Mouse (Mus musculus): Measurements from ENCODE around the gene Mrtfa.

Gene Mrtfa

DNA sequence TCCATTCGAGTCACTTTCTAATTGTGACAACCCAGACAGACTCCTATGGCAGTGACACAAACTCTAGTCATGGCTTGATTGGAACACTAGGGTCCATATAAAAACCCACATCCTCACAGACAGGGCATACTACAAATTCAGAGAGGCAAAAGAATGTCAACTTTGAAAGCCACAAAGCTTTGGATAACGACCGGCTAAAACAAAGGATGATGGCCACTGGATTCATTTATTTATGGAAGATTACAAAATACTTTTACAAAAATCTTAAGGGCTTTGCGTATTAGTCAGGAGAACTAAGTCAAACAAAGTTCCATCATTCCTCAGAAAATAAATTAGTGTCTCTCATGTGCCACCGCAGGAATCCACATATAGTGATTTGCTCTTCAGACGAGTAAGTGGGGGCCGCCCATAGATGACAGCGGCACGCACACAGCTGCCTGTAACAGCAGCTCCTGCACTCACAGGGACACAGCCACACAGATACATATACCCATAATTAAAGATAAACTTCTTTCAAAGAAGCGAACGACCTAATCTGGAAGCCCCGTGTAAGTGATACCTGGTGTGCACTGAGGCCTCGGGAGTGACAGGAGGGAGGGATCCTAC, 88.2 kb downstream of the Mrtfa start:
- no peak for DNase-seq (ENCODE audit: low spot score in 2 of 2)

DNA sequence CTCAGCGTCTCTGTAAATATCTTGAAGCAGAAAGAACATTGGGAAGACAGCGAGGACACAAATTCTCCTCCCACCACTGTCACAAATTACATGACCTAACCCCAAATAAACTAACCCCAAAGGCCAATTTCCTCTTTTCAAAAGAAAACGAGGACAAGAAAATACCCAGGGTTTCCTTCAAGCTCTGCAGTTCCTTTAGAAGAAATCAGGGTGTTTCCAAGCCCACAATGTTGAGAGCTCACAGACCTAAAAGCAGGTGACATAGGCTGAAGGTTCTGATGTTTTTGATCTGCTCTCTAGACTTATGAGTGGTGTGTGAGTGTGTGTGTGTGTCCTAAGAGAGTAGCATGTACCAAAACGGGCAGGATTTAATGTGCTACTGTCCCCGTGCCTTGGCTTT, 89.2 kb downstream of the Mrtfa start:
- no peak for DNase-seq (ENCODE audit: low spot score in 2 of 2)

DNA sequence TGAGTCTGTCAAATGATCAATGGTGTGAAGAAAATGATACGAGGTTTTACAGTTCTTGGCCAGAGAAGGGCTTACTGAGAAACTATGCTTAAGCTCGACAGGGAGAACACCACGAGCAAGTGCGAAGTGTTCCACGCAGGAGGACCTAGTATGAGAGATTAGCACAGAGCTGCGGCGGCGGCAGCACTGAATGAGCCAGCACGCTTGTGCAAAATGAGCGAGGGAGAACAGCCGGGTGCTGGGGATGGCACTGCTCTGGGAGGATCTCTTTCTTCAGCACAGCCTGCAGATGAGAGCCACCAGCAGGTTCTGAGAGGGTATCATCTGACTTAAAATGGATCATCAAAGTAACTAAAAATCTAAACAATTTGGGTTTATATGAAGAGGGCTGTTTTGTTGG, 91.3 kb downstream of the Mrtfa start:
- no peak for DNase-seq (ENCODE audit: low spot score in 2 of 2)

- no peak for DNase-seq (ENCODE audit: low spot score in 2 of 2)
Observed at GRCm38 (mm10) chr15:81098689-81099088, 91.9 kb downstream of the Mrtfa start.

GRCm38 (mm10) chr15:81097896-81098295, 92.7 kb downstream of the Mrtfa start:
- no peak for DNase-seq (ENCODE audit: low spot score in 2 of 2)

GRCm38 (mm10) chr15:81097456-81097855, 93.1 kb downstream of the Mrtfa start:
- DNase-seq (ENCODE audit: low spot score in 2 of 2): no peak

DNA sequence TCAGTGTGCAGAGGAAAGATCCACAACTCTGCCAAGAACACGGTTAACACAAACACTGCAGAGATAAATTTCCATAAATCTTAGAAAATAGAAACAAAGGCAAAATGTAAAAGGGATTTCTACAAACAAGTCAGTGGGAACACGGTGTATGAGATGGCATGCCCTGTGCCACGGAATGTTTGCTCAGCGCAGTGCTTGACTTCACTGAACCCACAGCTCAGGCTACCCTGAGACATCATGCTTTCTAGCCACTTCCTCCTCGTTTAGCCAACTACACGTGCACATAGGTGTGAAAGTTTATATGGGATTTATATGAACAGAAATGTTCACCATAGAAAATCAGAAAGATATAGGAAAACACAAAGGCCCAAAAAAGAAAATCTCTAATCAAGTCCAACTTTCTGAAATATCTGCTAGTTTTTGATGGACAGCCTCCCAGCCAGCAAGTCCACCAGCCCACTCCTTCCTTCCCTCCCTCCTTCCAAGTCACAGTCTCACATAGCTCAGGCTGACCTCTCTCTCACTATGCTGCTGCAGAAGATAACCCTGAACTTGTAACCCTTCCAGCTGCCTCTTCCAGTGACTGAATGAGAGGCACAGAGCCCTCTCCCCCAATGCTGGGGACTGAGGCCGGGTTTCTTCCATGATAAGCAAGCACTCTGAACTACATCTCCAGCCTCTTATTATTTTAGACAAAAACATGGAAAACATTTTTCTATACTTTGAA, 94.1 kb downstream of the Mrtfa start:
- no peak for DNase-seq (ENCODE audit: low spot score in 2 of 2)

DNA sequence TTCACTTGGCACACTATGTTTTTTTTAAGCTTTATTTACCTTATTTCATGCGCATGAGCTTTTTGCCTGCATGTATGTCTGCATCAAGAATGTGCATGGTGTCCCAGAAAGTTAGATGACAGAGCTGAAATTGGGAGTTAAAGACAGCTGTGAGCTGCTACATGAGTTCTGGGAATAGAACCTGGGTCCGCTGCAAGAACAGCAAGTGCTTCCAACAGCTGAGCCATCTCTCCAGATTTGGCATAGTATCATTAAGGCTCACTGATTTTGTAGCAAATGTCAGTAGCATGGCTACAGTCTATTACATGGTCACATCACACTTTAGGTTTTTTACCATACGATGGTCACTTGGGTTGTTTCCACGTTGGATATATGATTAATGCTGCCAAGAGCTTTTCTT, 97.5 kb downstream of the Mrtfa start:
- no peak for DNase-seq (ENCODE audit: low spot score in 2 of 2)

- no peak for DNase-seq (ENCODE audit: low spot score in 2 of 2)
Observed at GRCm38 (mm10) chr15:81091718-81092117, 98.8 kb downstream of the Mrtfa start.

DNA sequence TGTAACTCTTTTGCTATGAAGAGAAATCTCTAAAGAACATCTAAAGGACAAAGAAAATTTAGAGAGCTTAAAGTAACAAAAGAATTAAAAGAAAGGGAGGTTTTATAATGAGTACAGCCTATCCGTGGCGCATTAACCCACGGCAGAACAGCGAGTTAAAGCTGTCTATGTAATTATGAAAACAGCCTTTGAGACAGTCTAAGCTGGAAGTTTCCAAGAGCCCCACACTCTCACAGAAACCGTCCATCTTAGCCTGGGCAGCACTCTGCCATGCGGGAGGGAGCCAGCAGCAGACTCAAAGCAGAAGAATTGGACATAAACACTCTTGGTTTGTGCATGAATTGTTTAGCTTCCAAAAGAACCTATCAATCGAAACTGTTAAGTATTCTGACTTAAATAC, 103.0 kb downstream of the Mrtfa start:
- DNase-seq (ENCODE audit: low spot score in 2 of 2): no peak

DNA sequence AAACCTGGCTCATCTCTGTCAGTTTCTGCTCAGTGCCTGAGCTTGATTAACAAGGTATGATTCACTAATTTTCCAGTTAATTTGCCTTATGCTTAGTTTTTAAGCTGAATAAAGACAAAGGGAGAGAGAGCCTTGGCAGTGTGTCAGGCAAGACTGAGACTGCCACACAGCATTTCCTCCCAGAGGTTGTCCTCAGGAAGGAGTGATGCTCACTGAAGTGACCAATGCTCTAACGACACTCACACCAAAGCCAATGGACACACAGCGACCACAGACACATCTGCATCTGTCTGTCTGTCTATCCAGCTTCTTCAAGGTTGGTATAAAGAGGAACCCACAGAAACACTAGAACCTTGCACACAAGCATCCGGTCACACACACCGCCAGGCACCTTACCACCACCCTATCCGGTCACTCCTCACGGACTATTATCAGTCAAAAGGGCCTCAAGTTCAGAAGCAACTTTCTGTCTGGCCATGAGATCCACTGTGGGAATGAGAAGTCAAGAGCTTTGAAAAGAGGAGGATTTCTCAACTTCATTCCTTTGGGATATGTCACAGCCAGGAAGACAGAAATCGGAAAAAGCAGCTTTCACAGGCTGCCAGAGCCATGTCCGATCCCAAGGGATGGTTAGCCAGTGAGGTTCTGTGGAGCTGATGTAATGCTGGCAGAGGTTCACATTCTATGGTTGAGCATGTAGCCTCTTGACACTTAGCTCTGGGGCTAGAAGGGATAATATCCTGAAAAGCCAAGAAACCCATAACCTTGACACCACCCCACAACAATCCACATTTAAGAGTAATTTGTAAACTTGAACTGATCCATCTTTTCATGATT, 103.7 kb downstream of the Mrtfa start:
- no peak for DNase-seq (ENCODE audit: low spot score in 2 of 2)

- no peak for DNase-seq (ENCODE audit: low spot score in 2 of 2)
Observed at GRCm38 (mm10) chr15:81083826-81084225, 106.7 kb downstream of the Mrtfa start.

DNA sequence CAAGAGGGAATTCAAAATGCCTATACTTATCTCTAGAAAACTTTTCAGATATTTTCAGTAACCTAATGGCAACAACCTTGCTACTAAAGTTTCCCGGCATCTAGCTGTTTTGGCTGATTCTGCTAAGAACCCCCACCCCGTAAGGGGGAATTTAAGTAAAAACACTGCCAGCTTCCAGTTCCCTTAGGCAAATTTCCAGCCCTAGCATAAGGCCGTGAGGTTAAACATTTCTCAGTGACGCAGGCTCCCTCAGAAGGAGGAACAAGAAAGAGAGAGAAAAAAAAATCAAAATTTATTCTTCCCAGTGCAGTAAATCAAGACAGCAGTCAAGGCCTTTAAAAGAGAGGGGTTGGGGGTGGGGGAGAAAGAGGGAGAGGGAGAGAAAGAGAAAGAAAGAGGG, 107.3 kb downstream of the Mrtfa start:
- no peak for DNase-seq (ENCODE audit: low spot score in 2 of 2)

GRCm38 (mm10) chr15:81081216-81081615, 109.3 kb downstream of the Mrtfa start:
- DNase-seq (ENCODE audit: low spot score in 2 of 2): no peak

GRCm38 (mm10) chr15:81080405-81080804, 110.2 kb downstream of the Mrtfa start:
- no peak for DNase-seq (ENCODE audit: low spot score in 2 of 2)

GRCm38 (mm10) chr15:81079255-81079654, 111.3 kb downstream of the Mrtfa start:
- DNase-seq (ENCODE audit: low spot score in 2 of 2): no peak

DNA sequence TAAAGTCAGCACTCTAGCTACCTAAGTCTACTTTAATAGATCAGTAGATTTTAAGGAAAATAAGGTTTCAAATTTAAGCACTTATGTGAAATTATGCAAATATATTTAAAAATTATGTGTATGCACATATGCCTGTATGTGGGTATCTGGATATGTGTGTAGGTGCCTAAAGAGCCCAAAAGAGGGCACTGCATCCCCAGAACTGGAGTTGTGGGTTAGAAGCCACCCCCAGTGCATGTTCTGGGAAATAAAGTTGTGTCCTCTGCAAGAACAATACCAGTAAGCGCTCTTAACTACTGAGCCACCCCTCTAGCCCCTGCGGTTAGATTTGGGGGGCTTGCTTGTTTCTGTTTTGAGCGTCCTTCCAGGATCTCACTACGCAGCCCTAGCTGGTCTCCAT, 113.0 kb downstream of the Mrtfa start:
- DNase-seq (ENCODE audit: low spot score in 2 of 2): no peak

GRCm38 (mm10) chr15:81074543-81074942, 116.0 kb downstream of the Mrtfa start:
- DNase-seq (ENCODE audit: low spot score in 2 of 2): no peak

DNA sequence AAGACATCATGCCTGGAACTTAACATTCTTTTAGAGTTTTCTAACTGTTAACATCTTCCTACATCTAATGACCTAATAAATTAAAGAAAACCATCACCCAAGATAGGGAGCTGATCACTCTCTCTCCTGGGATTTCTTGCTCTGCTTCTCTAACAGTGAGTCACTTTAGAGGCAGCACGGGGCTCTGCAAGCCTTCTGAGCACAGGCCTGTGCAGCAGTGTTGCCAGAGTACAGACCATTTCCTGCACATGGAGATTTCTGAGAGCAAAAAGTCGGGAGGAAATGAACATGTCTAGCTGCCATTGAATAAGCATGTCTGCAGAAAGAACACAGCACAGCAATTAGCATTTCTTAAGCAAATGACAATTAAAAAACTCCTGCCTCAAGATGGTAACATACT, 116.8 kb downstream of the Mrtfa start:
- no peak for DNase-seq (ENCODE audit: low spot score in 2 of 2)

- DNase-seq (ENCODE audit: low spot score in 2 of 2): no peak
Observed at GRCm38 (mm10) chr15:81072748-81073147, 117.8 kb downstream of the Mrtfa start.

DNA sequence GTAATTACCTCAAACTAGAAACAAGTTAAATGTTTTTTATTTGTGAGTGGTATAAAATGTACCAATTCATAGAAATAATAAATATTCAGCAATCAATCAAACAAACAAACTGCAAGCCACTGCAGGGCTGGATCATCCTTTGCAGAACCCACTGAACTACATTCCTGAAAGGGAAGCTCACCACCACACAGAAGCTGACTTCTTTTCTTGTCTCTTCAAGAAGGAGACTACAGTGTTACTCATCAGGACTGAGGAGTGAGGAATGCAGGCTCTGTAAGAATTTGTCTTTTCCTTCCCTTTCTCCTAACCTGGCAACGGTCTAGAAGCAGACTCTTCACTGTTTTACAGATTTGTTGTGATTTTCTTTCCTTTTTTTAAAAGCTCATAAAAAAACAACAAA, 120.1 kb downstream of the Mrtfa start:
- no peak for DNase-seq (ENCODE audit: low spot score in 2 of 2)

- no peak for DNase-seq (ENCODE audit: low spot score in 2 of 2)
Observed at GRCm38 (mm10) chr15:81068641-81069381, 121.7 kb downstream of the Mrtfa start.

Data from right cerebral cortex, postnatal 36 days (tissue).